8 mouse cellular contexts compared by ENCODE assay signal in genomic region chr13:110395916-110396685, GRCm38 (mm10). TPM values are rescaled to one million over a fixed set of nuclear protein-coding genes. Genes with fewer than 3 reads are reported as not detected.
DNase-seq lines count a peak whose midpoint lies in the region; ATAC-seq and TF ChIP-seq lines count a peak whose summit lies in the region.

No protein-coding gene starts in this region.

- H3K36me3 ChIP-seq in ES-E14 (ENCODE audit: control insufficient read depth, insufficient read depth, low read length, poor library complexity, severe bottlenecking) = peaks cover 26% of the 10 kb centered on the region
- H3K36me3 ChIP-seq in hindbrain, embryonic 10.5 days = peaks cover 35% of the 10 kb centered on the region
- H3K36me3 ChIP-seq in liver, embryonic 14.5 days (replicated peaks; ENCODE audit: control insufficient read depth, insufficient read depth, low read depth) = no peaks in the 10 kb centered on the region
- H3K36me3 ChIP-seq in small intestine, adult 2 months (ENCODE audit: control insufficient read depth, insufficient read depth, low read length) = peaks cover 9% of the 10 kb centered on the region

- H3K9me3 ChIP-seq in ES-E14 (ENCODE audit: control insufficient read depth, insufficient read depth, low read depth, low read length) = no peaks in the 10 kb centered on the region
- no peaks in the 10 kb centered on the region for H3K9me3 ChIP-seq in hindbrain, embryonic 10.5 days
- no peaks in the 10 kb centered on the region for H3K9me3 ChIP-seq in liver, embryonic 14.5 days (ENCODE audit: control insufficient read depth, low read length)

- no peak for TF ChIP-seq EP300 in liver, embryonic 14.5 days (IDR thresholded peaks at IDR 0.05; ENCODE audit: low read depth)

- in situ Hi-C loops in ES-E14 (cut with MboI; ENCODE audit: low sequenced_read_pairs in 2 of 2, unreplicated experiment in 2 of 2) = loop anchor here (10.0 to 25.0 kb wide), 4 partner anchors 569 to 1016 kb away; no protein-coding TSS in a partner anchor

- no peak for ATAC-seq in liver, embryonic 14.5 days (ENCODE audit: insufficient read depth)

- DNase-seq in ES-E14 (ENCODE audit: low read depth, low spot score) = no peak
- DNase-seq in hindbrain, embryonic 10.5 days (ENCODE audit: low spot score) = no peak
- DNase-seq in liver, embryonic 14.5 days (ENCODE audit: low read depth in 3 of 3, low spot score in 3 of 3) = no peak
- DNase-seq in ovary, postnatal 14 days (ENCODE audit: low spot score) = no peak
- DNase-seq in B cell, adult 2 months = no peak
- DNase-seq in urinary bladder, postnatal 36 days (ENCODE audit: low spot score in 2 of 2) = no peak

- H3K27me3 ChIP-seq in hindbrain, embryonic 10.5 days (ENCODE audit: insufficient read depth, poor library complexity, severe bottlenecking) = peaks cover 14% of the 10 kb centered on the region
- H3K27me3 ChIP-seq in liver, embryonic 14.5 days (ENCODE audit: control insufficient read depth, insufficient read depth, low read length) = peaks cover 32% of the 10 kb centered on the region
- peaks cover 2% of the 10 kb centered on the region; the same call in 1 of the 2 replicates for H3K27me3 ChIP-seq in small intestine, adult 2 months (ENCODE audit: control insufficient read depth, insufficient read depth, low read length)

- TF ChIP-seq POLR2A in cortical plate, adult 2 months (IDR thresholded peaks at IDR 0.05; ENCODE audit: extremely low read depth, insufficient read depth, low read length) = no peak; the same call in 1 of the 2 replicates
- TF ChIP-seq POLR2A in small intestine, adult 2 months (IDR thresholded peaks at IDR 0.05; ENCODE audit: low read depth, low read length) = no peak

- H3K27ac ChIP-seq in ES-E14 (ENCODE audit: insufficient read depth, low read depth, low read length, poor library complexity, severe bottlenecking) = no peak overlapping the region
- peak overlapping the region; percentile 95 for H3K27ac ChIP-seq in cortical plate, adult 2 months (ENCODE audit: insufficient read depth, low read length)
- peak overlapping the region; percentile 88 for H3K27ac ChIP-seq in hindbrain, embryonic 10.5 days
- H3K27ac ChIP-seq in liver, embryonic 14.5 days = no peak overlapping the region
- peak overlapping the region; percentile 12; the same call in 1 of the 2 replicates for H3K27ac ChIP-seq in small intestine, adult 2 months (ENCODE audit: insufficient read depth, low read depth, low read length)

- H3K4me2 ChIP-seq in liver, embryonic 14.5 days (ENCODE audit: low read depth) = peak overlapping the region; percentile 70

- H3K4me3 ChIP-seq in ES-E14 (ENCODE audit: insufficient read depth in 1 of 2, low read depth in 1 of 2, low read length in 2 of 2, poor library complexity in 1 of 2, severe bottlenecking in 1 of 2) = peak overlapping the region; percentile 77 to 88
- peak overlapping the region; percentile 96 for H3K4me3 ChIP-seq in cortical plate, adult 2 months (ENCODE audit: insufficient read depth, low read length)
- H3K4me3 ChIP-seq in hindbrain, embryonic 10.5 days = peak overlapping the region; percentile 78
- peak overlapping the region; percentile 54 to 55 for H3K4me3 ChIP-seq in liver, embryonic 14.5 days (ENCODE audit: insufficient read depth in 1 of 2, low read depth in 2 of 2, low read length in 2 of 2)
- H3K4me3 ChIP-seq in small intestine, adult 2 months (ENCODE audit: low read depth, low read length) = peak overlapping the region; percentile 9; the same call in 1 of the 2 replicates

- WGBS in hindbrain, embryonic 10.5 days = 31% methylated on average over 21 of the region's 21 CpGs
- WGBS in liver, embryonic 14.5 days (ENCODE audit: insufficient replicate concordance) = 9% methylated on average over 21 of the region's 21 CpGs
- 8% methylated on average over 21 of the region's 21 CpGs for WGBS in small intestine, adult 2 months

- H3K9ac ChIP-seq in ES-E14 (ENCODE audit: insufficient read depth, low read depth, low read length, poor library complexity, severe bottlenecking) = no peak overlapping the region; the same call in 1 of the 2 replicates
- no peak overlapping the region for H3K9ac ChIP-seq in liver, embryonic 14.5 days (replicated peaks)

- H3K4me1 ChIP-seq in ES-E14 (ENCODE audit: control insufficient read depth in 2 of 2, insufficient read depth in 2 of 2, low read length in 2 of 2, poor library complexity in 1 of 2) = peaks cover 0 to 4% of the 10 kb centered on the region in 2 experiments; a peak in 1 of 4 replicates
- H3K4me1 ChIP-seq in cortical plate, adult 2 months (ENCODE audit: control insufficient read depth, insufficient read depth, low read length) = no peaks in the 10 kb centered on the region
- peaks cover 14% of the 10 kb centered on the region; the same call in 1 of the 2 replicates for H3K4me1 ChIP-seq in hindbrain, embryonic 10.5 days (replicated peaks)
- H3K4me1 ChIP-seq in liver, embryonic 14.5 days (replicated peaks; ENCODE audit: control insufficient read depth in 2 of 2, insufficient read depth in 2 of 2, low read length in 1 of 2) = peaks cover 2 to 3% of the 10 kb centered on the region in 2 experiments; a peak in 2 of 4 replicates
- peaks cover 1% of the 10 kb centered on the region; the same call in 1 of the 2 replicates for H3K4me1 ChIP-seq in small intestine, adult 2 months (ENCODE audit: control insufficient read depth, insufficient read depth, insufficient read length, low read length)

- no peak for TF ChIP-seq CTCF in cortical plate, adult 2 months (IDR thresholded peaks at IDR 0.05; ENCODE audit: extremely low read depth, insufficient read depth, low read length)
- no peak for TF ChIP-seq CTCF in liver, embryonic 14.5 days (IDR thresholded peaks at IDR 0.05; ENCODE audit: low read depth)
- TF ChIP-seq CTCF in small intestine, adult 2 months (IDR thresholded peaks at IDR 0.05; ENCODE audit: extremely low read depth, insufficient read length, insufficient replicate concordance, low read depth, low read length) = no peak

TF ChIP-seq in ES-E14, 5 proteins besides CTCF, POLR2A, EP300 and RAD21:
- TF ChIP-seq ZNF384 (IDR thresholded peaks at IDR 0.05; ENCODE audit: low read depth, low read length) (no peak), MAFK (IDR thresholded peaks at IDR 0.05; ENCODE audit: insufficient read depth, low read depth, low read length) (no peak), ZC3H11A (IDR thresholded peaks at IDR 0.05; ENCODE audit: borderline replicate concordance, low read depth, low read length) (no peak), HCFC1 (IDR thresholded peaks at IDR 0.05; ENCODE audit: borderline replicate concordance, insufficient read depth, low read length) (no peak), CHD2 (IDR thresholded peaks at IDR 0.05; ENCODE audit: low read depth, low read length) (no peak)

RNA-seq across cellular contexts. Expression of gene Plk2, which starts 1.3 kb away (rescaled TPM):
- total RNA-seq in ES-E14 (2012; rRNA removed) = 85.4 and 118 TPM in 2 replicates
- 108 and 110 TPM in 2 replicates for polyA plus RNA-seq in cortical plate, adult 2 months (2012; rRNA removed)
- 56.7 and 59.9 TPM in 2 replicates for polyA plus RNA-seq in hindbrain, embryonic 10.5 days (2016; fragmentation: Nextera tagmentation; extraction: Ambion mirVana)
- polyA plus RNA-seq in liver, embryonic 14.5 days (2012; rRNA removed) = 1.9 and 2.9 TPM in 2 replicates
- 5.3 and 5.5 TPM in 2 replicates for polyA plus RNA-seq in liver, embryonic 14.5 days (2014; fragmentation: Nextera tagmentation; extraction: Ambion mirVana)
- 3.1 and 3.5 TPM in 2 replicates for polyA plus RNA-seq in small intestine, adult 2 months (2012; rRNA removed)

RNA-seq across cellular contexts. Expression of gene Gapt, which starts 39.1 kb away (rescaled TPM):
- not detected in 2 replicates for total RNA-seq in ES-E14 (2012; rRNA removed)
- 0.04 TPM in 1 of 2 replicates, not detected in the other for polyA plus RNA-seq in cortical plate, adult 2 months (2012; rRNA removed)
- 0.09 and 0.10 TPM in 2 replicates for polyA plus RNA-seq in hindbrain, embryonic 10.5 days (2016; fragmentation: Nextera tagmentation; extraction: Ambion mirVana)
- polyA plus RNA-seq in liver, embryonic 14.5 days (2012; rRNA removed) = 1.5 and 1.9 TPM in 2 replicates
- 2.2 and 2.8 TPM in 2 replicates for polyA plus RNA-seq in liver, embryonic 14.5 days (2014; fragmentation: Nextera tagmentation; extraction: Ambion mirVana)
- polyA plus RNA-seq in small intestine, adult 2 months (2012; rRNA removed) = 0.20 and 0.48 TPM in 2 replicates

Comparison
In these comparisons a context has a peak if more than half of its experiments do, and no peak if none do; other contexts are left out.
1. H3K27ac ChIP-seq: peak in cortical plate, adult 2 months (single experiment), hindbrain, embryonic 10.5 days (single experiment) and small intestine, adult 2 months (single experiment); none in ES-E14 (single experiment) and liver, embryonic 14.5 days (single experiment).
2. H3K4me3 ChIP-seq: peak in every context shown above with its lines; median percentile 96 in cortical plate, adult 2 months; 82 in ES-E14; 78 in hindbrain, embryonic 10.5 days; 54 in liver, embryonic 14.5 days; 9 in small intestine, adult 2 months.